In genomic region chr13:21749387-21750158, GRCm38 (mm10) we compare ENCODE assay signal across 8 mouse cellular contexts. TPM values are rescaled to one million over a fixed set of nuclear protein-coding genes. Genes with fewer than 3 reads are reported as not detected.
A peak's percentile ranks its signal among the peaks of the same experiment; 100 is the strongest.
DNase-seq lines count a peak whose midpoint lies in the region; ATAC-seq and TF ChIP-seq lines count a peak whose summit lies in the region.

No protein-coding gene starts in this region.

- peak; percentile 38 for DNase-seq in kidney, postnatal 0 days (ENCODE audit: low spot score)
- no peak for DNase-seq in kidney, postnatal 36 days
- DNase-seq in brain, adult 2 months (ENCODE audit: low read depth, low spot score): peak; percentile 22
- peak; percentile 59 for DNase-seq in hindbrain, embryonic 11.5 days (ENCODE audit: low spot score)
- DNase-seq in midbrain, embryonic 10.5 days (ENCODE audit: low spot score): peak; percentile 58
- DNase-seq in right cerebral cortex, postnatal 4 days: no peak
- no peak for DNase-seq in adrenal gland, adult 18-20 months (ENCODE audit: low spot score in 2 of 2)
- DNase-seq in adrenal gland, postnatal 10 days: no peak

- peak overlapping the region; percentile 51 for H3K4me2 ChIP-seq in kidney, postnatal 0 days (ENCODE audit: low read length)
- H3K4me2 ChIP-seq in hindbrain, embryonic 11.5 days (replicated peaks; ENCODE audit: low read depth, low read length): peak overlapping the region; percentile 72

- no peaks in the 10 kb centered on the region for H3K9me3 ChIP-seq in kidney, postnatal 0 days (replicated peaks; ENCODE audit: low read length)
- H3K9me3 ChIP-seq in hindbrain, embryonic 11.5 days (ENCODE audit: control insufficient read depth, low read length): no peaks in the 10 kb centered on the region
- H3K9me3 ChIP-seq in midbrain, embryonic 10.5 days (replicated peaks): no peaks in the 10 kb centered on the region

- ATAC-seq in kidney, postnatal 0 days (replicated peaks; ENCODE audit: low FRiP score, low read depth): no peak
- no peak for ATAC-seq in hindbrain, embryonic 11.5 days (ENCODE audit: low FRiP score)

- H3K27me3 ChIP-seq in kidney, postnatal 0 days (ENCODE audit: insufficient read depth, low read length): no peaks in the 10 kb centered on the region
- H3K27me3 ChIP-seq in hindbrain, embryonic 11.5 days (ENCODE audit: control insufficient read depth, insufficient read depth, low read length): no peaks in the 10 kb centered on the region
- H3K27me3 ChIP-seq in midbrain, embryonic 10.5 days (ENCODE audit: low read depth, poor library complexity, severe bottlenecking): no peaks in the 10 kb centered on the region

- no peaks in the 10 kb centered on the region for H3K36me3 ChIP-seq in kidney, postnatal 0 days (ENCODE audit: insufficient read depth, low read length)
- no peaks in the 10 kb centered on the region for H3K36me3 ChIP-seq in hindbrain, embryonic 11.5 days (ENCODE audit: control insufficient read depth, insufficient read depth, low read length)
- no peaks in the 10 kb centered on the region for H3K36me3 ChIP-seq in midbrain, embryonic 10.5 days

- TF ChIP-seq CTCF in kidney, postnatal 0 days (IDR thresholded peaks at IDR 0.05; ENCODE audit: low read depth): no peak

- H3K27ac ChIP-seq in kidney, postnatal 0 days: peak overlapping the region; percentile 86; the same call in 1 of the 2 replicates
- H3K27ac ChIP-seq in hindbrain, embryonic 11.5 days (ENCODE audit: low read depth, low read length): peak overlapping the region; percentile 93
- peak overlapping the region; percentile 91 for H3K27ac ChIP-seq in midbrain, embryonic 10.5 days (replicated peaks)

- no peaks in the 10 kb centered on the region for H3K4me1 ChIP-seq in kidney, postnatal 0 days (replicated peaks; ENCODE audit: insufficient read depth, low read length)
- H3K4me1 ChIP-seq in hindbrain, embryonic 11.5 days (replicated peaks; ENCODE audit: control insufficient read depth, insufficient read depth, low read length): no peaks in the 10 kb centered on the region; the same call in 1 of the 2 replicates
- H3K4me1 ChIP-seq in midbrain, embryonic 10.5 days: peaks cover 45% of the 10 kb centered on the region

- H3K4me3 ChIP-seq in kidney, postnatal 0 days (replicated peaks; ENCODE audit: low read depth, low read length): peak overlapping the region; percentile 35
- H3K4me3 ChIP-seq in hindbrain, embryonic 11.5 days (ENCODE audit: low read depth, low read length): peak overlapping the region; percentile 56
- H3K4me3 ChIP-seq in midbrain, embryonic 10.5 days: peak overlapping the region; percentile 61

- H3K9ac ChIP-seq in kidney, postnatal 0 days (ENCODE audit: low read depth, low read length): peak overlapping the region; percentile 43
- peak overlapping the region; percentile 64 for H3K9ac ChIP-seq in hindbrain, embryonic 11.5 days (ENCODE audit: low read depth, low read length)

- WGBS in kidney, postnatal 0 days: 5% methylated on average over 5 of the region's 5 CpGs
- WGBS in hindbrain, embryonic 11.5 days: 8% methylated on average over 5 of the region's 5 CpGs
- 6% methylated on average over 5 of the region's 5 CpGs for WGBS in midbrain, embryonic 10.5 days

RNA-seq across cellular contexts. Expression of gene Hist1h4k, which starts 0.7 kb away (rescaled TPM):
- polyA plus RNA-seq in kidney, postnatal 0 days (2015; fragmentation: Nextera tagmentation; extraction: Ambion mirVana): 2.0 and 3.0 TPM in 2 replicates
- polyA plus RNA-seq in hindbrain, embryonic 11.5 days (2014; fragmentation: Nextera tagmentation; extraction: Ambion mirVana): 2.4 and 8.0 TPM in 2 replicates
- 1.7 and 6.4 TPM in 2 replicates for polyA plus RNA-seq in midbrain, embryonic 10.5 days (2016; fragmentation: Nextera tagmentation; extraction: Ambion mirVana)
- total RNA-seq in adrenal gland, adult 18-20 months (2021): 10 to 100 TPM; 76.7 to 88.9 TPM
- total RNA-seq in adrenal gland, postnatal 10 days (2021): 100 to 1,000 TPM; 688 to 818 TPM

RNA-seq across cellular contexts. Expression of gene Hist1h2ak, which starts 4.1 kb away (rescaled TPM):
- 18.1 and 21.5 TPM in 2 replicates for polyA plus RNA-seq in kidney, postnatal 0 days (2015; fragmentation: Nextera tagmentation; extraction: Ambion mirVana)
- 4.9 and 6.5 TPM in 2 replicates for polyA plus RNA-seq in hindbrain, embryonic 11.5 days (2014; fragmentation: Nextera tagmentation; extraction: Ambion mirVana)
- polyA plus RNA-seq in midbrain, embryonic 10.5 days (2016; fragmentation: Nextera tagmentation; extraction: Ambion mirVana): 16.8 and 19.9 TPM in 2 replicates
- total RNA-seq in adrenal gland, adult 18-20 months (2021): 1 to 10 TPM; 7.9 to 8.1 TPM
- total RNA-seq in adrenal gland, postnatal 10 days (2021): 100 to 1,000 TPM; 111 to 143 TPM

RNA-seq across cellular contexts. Expression of gene Hist1h2bn, which starts 4.3 kb away (rescaled TPM):
- polyA plus RNA-seq in kidney, postnatal 0 days (2015; fragmentation: Nextera tagmentation; extraction: Ambion mirVana): 1.8 and 4.6 TPM in 2 replicates
- polyA plus RNA-seq in hindbrain, embryonic 11.5 days (2014; fragmentation: Nextera tagmentation; extraction: Ambion mirVana): 0.67 and 2.2 TPM in 2 replicates
- 0.55 and 2.6 TPM in 2 replicates for polyA plus RNA-seq in midbrain, embryonic 10.5 days (2016; fragmentation: Nextera tagmentation; extraction: Ambion mirVana)
- 10 to 100 TPM; 11.4 to 15.3 TPM for total RNA-seq in adrenal gland, adult 18-20 months (2021)
- total RNA-seq in adrenal gland, postnatal 10 days (2021): 100 to 1,000 TPM; 174 to 201 TPM

RNA-seq across cellular contexts. Expression of gene Hist1h4j, which starts 14.7 kb away (rescaled TPM):
- 0.34 and 0.65 TPM in 2 replicates for polyA plus RNA-seq in kidney, postnatal 0 days (2015; fragmentation: Nextera tagmentation; extraction: Ambion mirVana)
- polyA plus RNA-seq in hindbrain, embryonic 11.5 days (2014; fragmentation: Nextera tagmentation; extraction: Ambion mirVana): 0.94 and 1.4 TPM in 2 replicates
- polyA plus RNA-seq in midbrain, embryonic 10.5 days (2016; fragmentation: Nextera tagmentation; extraction: Ambion mirVana): 1.0 and 1.2 TPM in 2 replicates
- 1 to 10 TPM; 5.4 TPM for total RNA-seq in adrenal gland, adult 18-20 months (2021)
- total RNA-seq in adrenal gland, postnatal 10 days (2021): 10 to 100 TPM; 63.1 to 70.2 TPM

RNA-seq across cellular contexts. Expression of gene Hist1h2bm, which starts 27.7 kb away (rescaled TPM):
- 2.1 and 2.4 TPM in 2 replicates for polyA plus RNA-seq in kidney, postnatal 0 days (2015; fragmentation: Nextera tagmentation; extraction: Ambion mirVana)
- 4.2 and 4.3 TPM in 2 replicates for polyA plus RNA-seq in hindbrain, embryonic 11.5 days (2014; fragmentation: Nextera tagmentation; extraction: Ambion mirVana)
- polyA plus RNA-seq in midbrain, embryonic 10.5 days (2016; fragmentation: Nextera tagmentation; extraction: Ambion mirVana): 5.2 and 7.5 TPM in 2 replicates
- 1 to 10 TPM; 5.2 to 5.8 TPM for total RNA-seq in adrenal gland, adult 18-20 months (2021)
- total RNA-seq in adrenal gland, postnatal 10 days (2021): 100 to 1,000 TPM in 1 of 2 experiments, 10 to 100 TPM in 1; 83.1 to 103 TPM

Comparison
In these comparisons a context has a peak if more than half of its experiments do, and no peak if none do; other contexts are left out.
1. DNase-seq: peak in kidney, postnatal 0 days (single experiment), brain, adult 2 months (single experiment), hindbrain, embryonic 11.5 days (single experiment) and midbrain, embryonic 10.5 days (single experiment); none in kidney, postnatal 36 days (0 of 2), right cerebral cortex, postnatal 4 days (single experiment), adrenal gland, adult 18-20 months (0 of 2) and adrenal gland, postnatal 10 days (single experiment).
2. Peak in every context shown above with its lines, with median percentiles within 50 percentile points of each other: H3K27ac ChIP-seq and H3K4me3 ChIP-seq.